Mouse (Mus musculus) thymus, adult 2 months (tissue): ENCODE measurements around the gene Btbd9.

Experiments used
- CTCF ChIP-seq: fragments of 200-500 bp; IDR thresholded peaks from 2 replicates; pipeline ENCODE4 v1.5.1; 2012; ENCODE audit warnings: mild to moderate bottlenecking, control low read depth, low read length, moderate library complexity, borderline replicate concordance; ENCODE audit not compliant: control insufficient read depth, poor library complexity, insufficient read depth; ENCODE audit errors: extremely low read depth
- POLR2A ChIP-seq: fragments of 200-500 bp; IDR thresholded peaks from 2 replicates; pipeline ENCODE4 v1.6.1; 2012; ENCODE audit warnings: mild to moderate bottlenecking, low read length, control low read depth, moderate library complexity; ENCODE audit not compliant: control insufficient read depth, poor library complexity, insufficient read depth; ENCODE audit errors: extremely low read depth

DNA sequence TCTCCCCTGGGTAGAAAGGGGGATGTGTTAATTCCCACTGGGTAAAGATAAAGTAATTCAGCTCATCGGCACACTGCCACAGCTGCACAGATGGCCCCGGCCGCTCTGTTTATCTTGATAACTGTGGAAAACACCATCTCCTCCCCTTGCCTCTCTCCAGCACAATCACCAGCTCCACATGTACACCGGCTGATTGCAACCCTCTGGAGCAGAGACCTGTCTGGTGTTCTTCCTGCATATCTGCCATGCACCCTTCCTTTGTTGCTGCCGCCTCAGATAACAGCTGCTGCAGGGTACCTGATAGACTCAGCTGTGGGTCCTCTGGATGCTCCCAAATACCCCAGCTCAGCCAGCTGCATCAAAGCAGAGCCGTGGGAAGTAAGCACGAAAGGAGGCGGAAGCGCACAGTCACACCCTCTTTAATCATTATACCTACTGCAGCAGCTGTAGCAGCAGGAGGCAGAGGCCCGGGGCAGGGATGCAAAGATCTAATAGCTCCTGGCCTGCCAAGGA, 229.1 kb downstream of the Btbd9 start:
- TF ChIP-seq CTCF, result no peak
- TF ChIP-seq POLR2A, result no peak
